In the genomic region with DNA sequence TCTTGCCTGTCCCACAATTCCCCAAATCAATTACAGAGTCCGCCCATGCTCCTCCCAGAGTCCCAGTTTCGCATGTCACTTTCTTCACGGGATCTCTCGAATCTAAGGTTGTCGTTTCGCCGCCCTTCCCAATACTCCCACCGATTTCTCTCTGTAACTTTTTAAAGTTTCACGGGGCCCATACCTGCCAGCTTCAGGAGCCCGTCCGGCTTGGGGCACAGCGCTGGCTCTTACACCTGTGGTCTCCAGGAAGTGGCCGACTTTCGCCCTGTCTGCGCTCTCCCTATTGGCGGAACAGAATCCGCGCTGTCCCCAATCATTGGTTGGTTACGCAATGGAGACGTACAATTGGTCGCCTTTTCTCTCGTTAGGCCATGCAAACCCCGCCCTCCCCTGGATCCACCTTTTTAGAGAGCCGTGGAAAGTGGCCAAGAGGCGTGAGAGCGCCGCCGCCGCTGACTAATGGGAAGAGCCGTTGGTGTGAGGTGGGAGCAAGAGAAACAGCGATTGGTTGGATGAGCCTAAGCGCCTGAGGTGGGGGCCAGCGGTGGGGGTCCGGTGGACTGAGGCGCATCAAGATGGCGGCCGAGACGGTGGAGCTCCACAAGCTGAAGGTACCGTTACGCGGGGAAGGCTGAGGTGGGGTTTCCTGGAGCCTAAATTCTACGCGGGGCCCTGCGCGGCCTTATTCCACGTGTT, we compare ENCODE assay signal across 8 mouse cellular contexts. TPM values are rescaled to one million over a fixed set of nuclear protein-coding genes. Genes with fewer than 3 reads are reported as not detected.
DNase-seq lines count a peak whose midpoint lies in the region; ATAC-seq and TF ChIP-seq lines count a peak whose summit lies in the region.

A gene (minus strand): TSS at position 288 of the 699 bp plus-strand sequence.

- peak within 1 kb of the TSS; percentile 78 for H3K4me2 ChIP-seq in forebrain, embryonic 12.5 days
- H3K4me2 ChIP-seq in heart, postnatal 0 days (ENCODE audit: low read depth, low read length), result peak within 1 kb of the TSS; percentile 69
- peak within 1 kb of the TSS; percentile 86 for H3K4me2 ChIP-seq in liver, embryonic 16.5 days (ENCODE audit: low read depth, low read length)
- H3K4me2 ChIP-seq in neural tube, embryonic 13.5 days, result peak within 1 kb of the TSS; percentile 78

- peak within 1 kb of the TSS; percentile 96 for H3K4me3 ChIP-seq in E14TG2a.4 (replicated peaks; ENCODE audit: low read length)
- H3K4me3 ChIP-seq in forebrain, embryonic 12.5 days (replicated peaks), result peak within 1 kb of the TSS; percentile 74
- H3K4me3 ChIP-seq in heart, postnatal 0 days (ENCODE audit: low read depth, low read length), result peak within 1 kb of the TSS; percentile 83
- H3K4me3 ChIP-seq in liver, embryonic 16.5 days (ENCODE audit: low read depth, low read length), result peak within 1 kb of the TSS; percentile 91
- H3K4me3 ChIP-seq in neural tube, embryonic 13.5 days, result peak within 1 kb of the TSS; percentile 79
- H3K4me3 ChIP-seq in testis, adult 2 months (ENCODE audit: control insufficient read depth, low read depth, low read length), result peak within 1 kb of the TSS; percentile 93

- H3K27me3 ChIP-seq in E14TG2a.4 (ENCODE audit: insufficient read depth, low read length), result no peaks in the 10 kb centered on the region
- H3K27me3 ChIP-seq in forebrain, embryonic 12.5 days, result no peaks in the 10 kb centered on the region
- no peaks in the 10 kb centered on the region for H3K27me3 ChIP-seq in heart, postnatal 0 days (ENCODE audit: control insufficient read depth, insufficient read depth, low read length)
- no peaks in the 10 kb centered on the region for H3K27me3 ChIP-seq in liver, embryonic 16.5 days (ENCODE audit: control insufficient read depth, insufficient read depth, low read depth, low read length)
- no peaks in the 10 kb centered on the region for H3K27me3 ChIP-seq in neural tube, embryonic 13.5 days
- no peaks in the 10 kb centered on the region for H3K27me3 ChIP-seq in testis, adult 2 months (ENCODE audit: control insufficient read depth, insufficient read depth, low read length)

- WGBS in forebrain, embryonic 12.5 days, result under 1% methylated on average over 46 of the region's 46 CpGs
- WGBS in heart, postnatal 0 days, result 0% methylated on average over 46 of the region's 46 CpGs
- WGBS in liver, embryonic 16.5 days (ENCODE audit: insufficient replicate concordance), result under 1% methylated on average over 46 of the region's 46 CpGs
- WGBS in neural tube, embryonic 13.5 days, result under 1% methylated on average over 46 of the region's 46 CpGs

- peak; percentile 100 for ATAC-seq in forebrain, embryonic 12.5 days (ENCODE audit: low FRiP score)
- peak; percentile 99 for ATAC-seq in heart, postnatal 0 days (ENCODE audit: insufficient read depth, low read depth)
- peak; percentile 98 for ATAC-seq in liver, embryonic 16.5 days (ENCODE audit: low read depth)
- peak; percentile 100 for ATAC-seq in neural tube, embryonic 13.5 days (ENCODE audit: low read depth)

- peaks cover 52% of the 10 kb centered on the region for H3K4me1 ChIP-seq in E14TG2a.4 (replicated peaks; ENCODE audit: low read depth, low read length)
- H3K4me1 ChIP-seq in forebrain, embryonic 12.5 days, result peaks cover 18% of the 10 kb centered on the region
- peaks cover 10% of the 10 kb centered on the region for H3K4me1 ChIP-seq in heart, postnatal 0 days (ENCODE audit: control insufficient read depth, insufficient read depth)
- peaks cover 18% of the 10 kb centered on the region for H3K4me1 ChIP-seq in liver, embryonic 16.5 days (ENCODE audit: control insufficient read depth, low read depth, low read length)
- H3K4me1 ChIP-seq in neural tube, embryonic 13.5 days (replicated peaks), result peaks cover 25% of the 10 kb centered on the region
- H3K4me1 ChIP-seq in testis, adult 2 months (ENCODE audit: control insufficient read depth, insufficient read depth, low read length), result no peaks in the 10 kb centered on the region

- DNase-seq in c-Kit-positive CD71-positive TER-119-positive erythroid progenitor cells, embryonic 14.5 days (ENCODE audit: low spot score), result peak; percentile 100
- DNase-seq in heart, postnatal 0 days (ENCODE audit: low spot score), result peak; percentile 100
- peak; percentile 97 to 99 for DNase-seq in kidney, postnatal 4 days

- peak within 1 kb of the TSS; percentile 11; the same call in 1 of the 2 replicates for H3K27ac ChIP-seq in forebrain, embryonic 12.5 days
- peak within 1 kb of the TSS; percentile 59; the same call in 1 of the 2 replicates for H3K27ac ChIP-seq in heart, postnatal 0 days (ENCODE audit: low read depth)
- H3K27ac ChIP-seq in liver, embryonic 16.5 days (ENCODE audit: low read length), result peak within 1 kb of the TSS; percentile 76
- peak within 1 kb of the TSS; percentile 64; the same call in 1 of the 2 replicates for H3K27ac ChIP-seq in neural tube, embryonic 13.5 days (replicated peaks)
- peak within 1 kb of the TSS; percentile 96 for H3K27ac ChIP-seq in testis, adult 2 months (ENCODE audit: control insufficient read depth, insufficient read depth, low read depth, low read length)

- no peaks in the 10 kb centered on the region for H3K9me3 ChIP-seq in E14TG2a.4 (ENCODE audit: low read length)
- no peaks in the 10 kb centered on the region for H3K9me3 ChIP-seq in forebrain, embryonic 12.5 days
- H3K9me3 ChIP-seq in heart, postnatal 0 days (replicated peaks; ENCODE audit: control insufficient read depth, low read length), result no peaks in the 10 kb centered on the region
- no peaks in the 10 kb centered on the region for H3K9me3 ChIP-seq in liver, embryonic 16.5 days (replicated peaks; ENCODE audit: control insufficient read depth, low read length)
- H3K9me3 ChIP-seq in neural tube, embryonic 13.5 days, result no peaks in the 10 kb centered on the region

- TF ChIP-seq EP300 in heart, postnatal 0 days (IDR thresholded peaks at IDR 0.05; ENCODE audit: low read depth), result peak; percentile 99

- H3K36me3 ChIP-seq in E14TG2a.4 (ENCODE audit: insufficient read depth, low read length), result peaks cover 65% of the 10 kb centered on the region
- peaks cover 40% of the 10 kb centered on the region for H3K36me3 ChIP-seq in forebrain, embryonic 12.5 days (replicated peaks)
- H3K36me3 ChIP-seq in heart, postnatal 0 days (replicated peaks; ENCODE audit: control insufficient read depth, insufficient read depth, low read length), result peaks cover 35% of the 10 kb centered on the region
- H3K36me3 ChIP-seq in liver, embryonic 16.5 days (ENCODE audit: control insufficient read depth, insufficient read depth), result peaks cover 20% of the 10 kb centered on the region
- H3K36me3 ChIP-seq in neural tube, embryonic 13.5 days, result peaks cover 44% of the 10 kb centered on the region
- peaks cover 5% of the 10 kb centered on the region for H3K36me3 ChIP-seq in testis, adult 2 months (ENCODE audit: control insufficient read depth, insufficient read depth, low read length)

- H3K9ac ChIP-seq in forebrain, embryonic 12.5 days, result peak within 1 kb of the TSS; percentile 76
- H3K9ac ChIP-seq in heart, postnatal 0 days (replicated peaks; ENCODE audit: low read depth, low read length), result peak within 1 kb of the TSS; percentile 76
- H3K9ac ChIP-seq in liver, embryonic 16.5 days (ENCODE audit: low read depth, low read length), result peak within 1 kb of the TSS; percentile 82
- H3K9ac ChIP-seq in neural tube, embryonic 13.5 days, result peak within 1 kb of the TSS; percentile 76

- TF ChIP-seq POLR2A in testis, adult 2 months (IDR thresholded peaks at IDR 0.05; ENCODE audit: control insufficient read depth, low read depth, low read length), result peak; percentile 65

- TF ChIP-seq CTCF in E14TG2a.4 (conservative IDR thresholded peaks at IDR 0.05; ENCODE audit: low read length), result no peak
- TF ChIP-seq CTCF in heart, postnatal 0 days (IDR thresholded peaks at IDR 0.05; ENCODE audit: low read depth), result no peak
- no peak for TF ChIP-seq CTCF in testis, adult 2 months (IDR thresholded peaks at IDR 0.05; ENCODE audit: control insufficient read depth, insufficient read depth, insufficient replicate concordance, low read depth, low read length)

RNA-seq across cellular contexts. Expression of the gene that starts here (rescaled TPM):
- 47.4 and 53.0 TPM in 2 replicates for polyA plus RNA-seq in forebrain, embryonic 12.5 days (2016; fragmentation: Nextera tagmentation; extraction: Ambion mirVana)
- total RNA-seq in heart, postnatal 0 days (2014; rRNA removed; ENCODE audit: low replicate concordance), result 27.6 and 32.1 TPM in 2 replicates
- polyA plus RNA-seq in heart, postnatal 0 days (2015; fragmentation: Nextera tagmentation; extraction: Ambion mirVana), result 20.2 and 26.7 TPM in 2 replicates
- polyA plus RNA-seq in liver, embryonic 16.5 days (2015; fragmentation: Nextera tagmentation; extraction: Ambion mirVana), result 68.5 and 69.3 TPM in 2 replicates
- 30.5 and 30.7 TPM in 2 replicates for polyA plus RNA-seq in neural tube, embryonic 13.5 days (2015; fragmentation: Nextera tagmentation; extraction: Ambion mirVana)
- 77.4 and 91.8 TPM in 2 replicates for polyA plus RNA-seq in testis, adult 2 months (2012; rRNA removed)

Comparison
In these comparisons a context has a peak if more than half of its experiments do, and no peak if none do; other contexts are left out.
1. Peak in every context shown above with its lines: DNase-seq, ATAC-seq, H3K4me3 ChIP-seq and H3K27ac ChIP-seq.
2. H3K27ac ChIP-seq: peak in every context shown above with its lines; median percentile 96 in testis, adult 2 months; 76 in liver, embryonic 16.5 days; 64 in neural tube, embryonic 13.5 days; 59 in heart, postnatal 0 days; 11 in forebrain, embryonic 12.5 days.